Mouse (Mus musculus) spleen, adult 12 weeks (tissue): ENCODE data around the gene Oxt.

ENCODE experiments used
- DNase-seq: peaks from one replicate; pipeline ENCODE4 v3.0.0; 2022; ENCODE audit warnings: low spot score

Gene Oxt

DNA sequence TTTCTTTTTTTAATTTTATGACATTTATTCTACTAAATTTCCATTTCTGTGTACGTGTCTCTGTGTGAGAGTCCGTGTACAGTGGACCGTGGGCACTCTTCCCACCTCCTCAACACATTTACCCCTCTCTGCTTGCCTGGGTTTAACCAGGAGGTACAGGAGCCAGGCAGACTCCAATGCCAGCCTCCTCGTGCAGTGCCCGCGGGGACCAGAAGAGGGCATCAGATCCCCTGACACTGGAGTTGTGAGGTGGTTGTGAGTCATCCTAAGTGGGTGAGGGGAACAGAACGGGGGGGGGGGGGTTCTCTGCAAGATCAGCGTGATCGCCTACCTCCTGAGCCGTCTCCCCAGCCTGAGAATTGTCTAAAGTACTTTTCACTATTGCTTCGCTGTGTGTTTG lies 2.2 kb downstream of the Oxt start:
- DNase-seq: peak; percentile 48

DNA sequence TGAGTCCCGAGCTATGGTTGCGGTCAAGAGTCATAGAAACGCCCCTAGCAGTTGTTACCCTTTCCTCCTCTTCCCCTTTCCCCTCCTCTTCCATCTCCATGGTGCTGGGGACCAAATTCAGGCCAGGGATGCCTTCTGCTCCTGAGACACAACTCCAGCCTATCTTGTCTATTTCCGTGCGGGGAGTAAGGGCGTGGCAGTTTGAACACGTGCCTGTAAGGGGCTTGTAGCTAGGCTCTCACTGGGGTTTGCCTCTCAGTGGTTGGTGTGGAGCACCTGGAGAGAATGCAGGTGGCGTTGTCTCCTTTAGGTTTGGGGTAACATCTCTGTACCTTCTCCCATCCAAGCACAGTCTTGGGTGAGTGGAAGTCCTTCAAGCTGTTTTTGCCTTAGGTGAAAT lies 3.8 kb downstream of the Oxt start:
- no peak for DNase-seq

DNA sequence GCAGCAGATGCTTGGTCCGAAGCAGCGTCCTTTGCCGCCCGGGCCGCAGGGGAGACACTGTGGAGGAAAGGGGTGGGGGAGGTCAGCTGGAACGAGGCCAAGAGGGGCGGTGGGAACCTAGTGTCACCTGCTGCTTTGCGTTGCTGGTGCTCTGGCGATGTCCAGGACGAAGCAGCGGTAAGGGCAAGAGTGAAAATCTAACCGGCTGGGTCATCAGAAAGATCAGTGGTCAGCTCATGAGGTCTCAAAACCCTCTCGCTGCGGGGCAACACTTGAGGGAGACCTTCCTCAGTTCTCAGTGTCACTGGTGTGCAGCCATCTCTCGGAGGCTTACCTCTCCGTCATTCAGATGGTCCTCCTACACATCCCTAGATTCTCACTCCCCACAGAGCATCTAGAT lies 5.2 kb downstream of the Oxt start:
- DNase-seq: no peak

DNA sequence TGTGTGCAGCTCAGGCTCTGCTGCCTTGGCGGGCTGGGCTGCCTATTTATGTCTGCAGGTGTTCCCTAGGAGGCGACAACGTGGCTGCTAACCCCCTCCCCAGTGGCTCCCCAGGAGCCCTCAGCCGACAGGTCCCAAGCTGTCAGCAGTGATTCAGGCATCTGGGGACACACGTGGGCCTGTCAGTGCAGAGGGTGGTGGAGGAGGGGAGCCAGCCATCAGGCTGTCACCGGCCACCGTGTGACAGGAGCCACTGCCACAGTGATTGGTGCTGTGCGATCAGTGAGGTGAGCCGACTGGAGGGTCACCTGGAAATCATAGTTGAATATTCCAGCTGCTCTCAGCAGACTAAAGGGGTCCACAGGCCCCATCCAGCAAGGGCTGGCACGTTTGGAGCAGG lies 6.6 kb downstream of the Oxt start, which contains the start of gene Avp:
TSS of gene Avp (minus strand) at position 3 of the 400 bp plus-strand sequence.
- DNase-seq: no peak

DNA sequence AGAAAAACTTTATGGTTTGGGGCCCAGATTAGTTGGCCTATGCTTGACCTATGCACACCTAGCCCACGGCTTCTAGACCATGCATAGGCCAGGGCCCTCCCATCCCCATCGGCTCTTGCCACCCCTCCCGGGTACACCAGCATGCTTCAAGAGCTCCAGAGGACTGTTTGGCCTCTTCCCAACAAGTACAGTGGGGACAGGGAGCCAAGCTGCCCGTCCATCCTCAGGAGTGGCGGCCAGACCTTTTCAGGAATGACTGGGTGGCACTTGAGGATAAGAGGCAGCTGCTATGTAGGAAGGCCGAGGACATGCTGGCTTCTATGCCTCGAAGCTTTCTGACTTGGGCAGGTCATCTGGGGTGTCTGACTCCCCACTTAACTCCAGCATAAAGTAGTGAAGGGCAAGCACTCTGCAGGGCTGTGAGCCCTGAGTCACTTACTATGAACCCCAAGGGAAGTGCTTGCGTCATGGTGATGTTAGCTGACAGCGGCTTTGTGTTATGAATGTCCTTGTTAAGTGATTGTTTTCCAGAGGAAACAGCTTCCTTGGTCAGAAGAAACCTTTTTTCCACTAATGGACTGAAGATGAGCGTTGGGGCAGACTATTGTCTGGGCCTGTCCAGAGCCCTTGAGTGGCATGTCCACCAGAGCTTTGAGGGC lies 8.1 kb downstream of the Oxt start:
- DNase-seq: no peak

DNA sequence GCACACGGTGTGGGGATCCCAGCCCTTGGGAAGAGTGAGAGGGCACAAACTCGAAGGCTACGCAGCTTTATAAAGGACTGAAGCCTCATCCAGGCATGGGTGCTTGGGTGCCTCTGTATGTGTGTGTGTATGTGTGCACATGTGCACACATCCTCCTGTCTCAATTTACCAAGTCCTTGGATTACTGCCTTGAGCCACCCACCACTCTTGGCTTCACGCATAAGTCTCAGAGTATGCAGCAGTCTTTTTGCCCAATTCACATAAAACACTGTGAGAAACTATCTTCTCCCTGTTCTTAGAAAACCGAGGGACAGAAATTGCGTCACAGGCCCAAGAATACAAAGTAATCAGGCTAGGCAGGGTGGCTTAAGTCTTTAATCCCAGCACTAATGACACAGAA lies 10.0 kb downstream of the Oxt start:
- DNase-seq: no peak

DNA sequence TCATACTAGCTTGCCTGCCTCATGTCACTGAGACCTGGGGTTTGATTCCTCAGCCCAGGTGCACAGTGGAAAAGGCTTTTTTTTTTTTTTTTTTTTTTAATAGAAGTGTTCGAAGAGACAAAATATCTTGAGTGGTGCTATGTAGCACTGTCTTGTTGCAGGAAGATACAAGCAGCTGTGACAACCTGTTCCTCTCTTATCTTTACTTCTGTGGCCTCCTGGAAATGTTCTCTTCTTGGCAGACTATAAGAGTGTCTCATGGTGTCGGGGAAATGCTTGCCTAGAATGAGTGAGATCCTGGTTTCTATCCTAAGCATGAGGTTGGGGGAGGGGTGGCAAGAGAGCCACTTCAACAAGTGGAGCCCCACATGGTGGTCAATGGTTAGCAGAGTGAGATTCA lies 12.4 kb downstream of the Oxt start:
- DNase-seq: no peak

DNA sequence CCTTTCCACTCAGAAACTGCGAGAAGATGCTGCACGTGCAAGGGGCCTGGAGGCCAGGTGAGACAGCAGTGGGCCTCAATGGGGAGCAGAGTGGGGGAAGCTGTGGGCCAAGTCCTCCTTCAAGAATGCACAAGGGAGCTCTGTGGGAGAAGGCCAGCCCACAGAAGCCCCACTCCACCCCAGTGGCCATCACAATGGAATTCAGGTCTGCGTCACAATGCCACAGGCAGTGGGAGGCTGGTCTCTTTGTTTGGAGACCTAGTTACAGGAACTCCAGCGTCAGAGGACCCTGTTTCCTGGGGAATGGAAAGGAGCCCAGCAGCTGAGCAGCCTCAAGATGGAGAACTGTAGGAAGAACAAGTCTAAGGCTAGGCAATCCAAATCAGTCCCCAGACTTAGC lies 13.2 kb downstream of the Oxt start:
- DNase-seq: no peak

DNA sequence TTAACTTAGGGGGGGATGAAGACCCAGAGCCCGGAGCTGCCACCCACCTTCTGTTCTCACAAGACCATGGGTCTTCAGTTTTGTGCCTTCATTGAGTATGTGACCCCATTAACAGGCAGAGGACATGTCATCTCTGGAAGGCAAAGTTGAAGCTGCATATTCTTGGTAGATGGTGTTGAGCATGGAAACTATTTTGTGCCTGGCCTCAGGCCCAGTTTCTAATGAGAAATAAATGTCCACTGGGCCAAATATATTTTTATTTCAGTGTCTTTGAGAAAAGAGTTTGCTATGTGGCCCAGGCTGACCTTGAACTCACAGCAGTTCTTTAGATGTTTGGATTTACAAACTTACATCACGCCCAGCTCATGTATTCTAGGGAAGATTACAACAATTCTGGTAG lies 13.8 kb downstream of the Oxt start:
- DNase-seq: no peak

DNA sequence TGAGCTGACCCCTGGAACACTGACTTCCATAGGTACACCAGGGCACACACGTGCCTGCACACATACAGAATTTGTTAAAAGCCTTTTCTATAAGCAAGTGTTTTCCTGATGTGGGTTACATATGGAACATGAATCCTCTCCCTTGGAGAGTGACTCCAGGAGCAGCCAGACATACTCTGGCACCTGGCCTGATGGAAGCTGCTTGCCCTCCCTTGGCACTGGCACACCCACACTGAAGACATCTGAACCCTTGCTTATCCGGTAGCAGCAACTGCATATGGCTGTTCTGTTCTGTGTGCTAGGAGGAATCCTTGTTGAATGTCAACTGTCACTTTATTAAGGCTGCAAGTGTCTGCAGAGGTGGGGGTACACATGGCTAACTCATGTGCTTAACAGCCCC lies 15.0 kb downstream of the Oxt start:
- no peak for DNase-seq

DNA sequence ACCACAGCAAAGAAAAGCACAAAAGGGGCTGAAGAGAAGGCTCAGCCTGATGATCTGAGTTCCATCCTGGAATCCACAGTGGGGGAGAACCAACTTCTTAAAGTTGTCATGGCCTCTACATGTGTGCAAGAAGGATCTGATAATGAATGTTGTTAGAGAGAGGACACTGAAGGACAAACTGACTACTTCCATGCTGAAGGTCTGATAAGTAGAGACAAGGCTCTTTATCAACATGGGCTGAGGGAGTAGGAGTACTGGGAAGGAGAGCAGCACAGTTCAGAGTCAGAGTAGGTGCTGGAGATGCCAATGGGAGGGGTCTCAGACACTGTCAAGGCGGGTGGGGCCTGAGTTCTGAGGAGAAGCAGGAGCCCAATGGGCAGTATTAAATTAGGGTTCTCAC lies 19.6 kb downstream of the Oxt start:
- no peak for DNase-seq

DNA sequence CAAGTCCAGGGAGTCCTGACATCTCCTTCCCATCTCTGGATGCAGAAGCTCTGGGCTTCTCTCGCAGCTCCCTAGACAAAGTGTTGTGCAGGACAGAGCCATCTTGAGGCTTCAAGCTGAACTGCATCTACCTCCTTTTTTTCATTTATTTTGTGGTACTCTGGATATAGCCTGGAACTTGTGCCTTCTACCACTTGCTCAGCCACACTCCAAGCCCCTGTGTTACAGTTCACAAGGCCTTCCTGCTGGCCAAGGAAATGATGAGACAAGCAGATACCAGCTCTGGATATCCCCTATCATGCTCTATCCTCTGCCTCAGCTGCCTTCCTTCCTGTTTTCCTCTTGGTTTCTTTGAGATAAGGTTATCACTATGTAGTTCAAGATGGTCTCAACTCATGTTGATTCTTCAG lies 21.6 kb downstream of the Oxt start:
- no peak for DNase-seq

DNA sequence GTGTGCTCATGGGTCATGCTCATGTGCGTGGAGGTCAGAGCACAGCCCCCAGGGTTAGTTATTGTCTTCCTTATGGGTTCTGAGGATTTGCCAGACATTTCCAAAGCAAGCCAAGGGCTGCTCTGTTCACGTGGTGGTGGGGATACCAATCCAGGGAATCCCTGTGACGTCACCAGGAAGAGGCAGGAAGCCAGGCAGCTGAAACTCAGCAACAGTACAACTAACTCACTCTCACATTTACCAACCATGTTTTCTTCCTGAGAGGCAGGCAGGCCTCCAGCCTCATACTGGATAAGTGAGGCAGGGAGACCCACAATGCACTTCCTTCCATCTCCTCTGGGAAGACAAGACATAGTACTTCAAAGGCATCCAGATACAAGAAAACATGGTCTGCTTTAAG lies 22.4 kb downstream of the Oxt start:
- no peak for DNase-seq

DNA sequence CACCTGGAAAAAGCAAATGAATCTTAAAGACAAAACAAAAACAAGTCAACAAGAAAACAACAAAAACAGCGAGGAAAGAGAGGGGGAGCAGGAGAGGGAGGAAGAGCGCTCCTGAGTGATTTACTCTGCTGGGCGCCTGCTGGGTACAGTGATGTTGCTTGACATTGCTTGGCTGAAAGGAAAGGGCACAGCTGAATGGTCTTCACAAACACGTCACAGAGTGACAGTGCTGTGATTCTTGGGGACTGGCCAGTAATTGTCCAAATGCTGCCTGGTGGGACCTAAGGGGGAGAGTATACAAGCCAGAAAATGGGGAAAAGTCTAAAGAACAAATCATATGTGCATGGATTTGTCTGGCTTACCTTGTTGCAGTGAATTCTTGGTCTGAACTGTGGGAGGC lies 26.2 kb downstream of the Oxt start:
- DNase-seq: no peak

DNA sequence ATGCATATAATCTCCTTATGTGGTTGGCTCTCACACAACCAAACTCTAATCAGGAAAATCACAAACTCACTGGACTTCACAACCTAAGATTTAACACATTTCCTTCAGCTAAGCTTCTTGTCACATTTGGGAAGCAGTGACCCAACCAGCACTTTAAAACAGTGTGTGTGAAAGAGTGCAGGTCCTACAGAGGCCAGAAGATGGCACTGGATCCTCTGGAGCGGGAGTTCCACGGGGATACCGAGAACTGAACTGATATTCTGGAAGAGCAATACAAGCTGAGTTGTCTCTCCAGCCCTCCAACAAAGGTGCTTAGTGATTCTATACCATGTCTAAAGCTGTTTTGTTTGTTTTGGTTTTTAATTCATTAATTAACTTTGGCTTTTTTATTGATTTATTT lies 37.1 kb downstream of the Oxt start:
- no peak for DNase-seq

DNA sequence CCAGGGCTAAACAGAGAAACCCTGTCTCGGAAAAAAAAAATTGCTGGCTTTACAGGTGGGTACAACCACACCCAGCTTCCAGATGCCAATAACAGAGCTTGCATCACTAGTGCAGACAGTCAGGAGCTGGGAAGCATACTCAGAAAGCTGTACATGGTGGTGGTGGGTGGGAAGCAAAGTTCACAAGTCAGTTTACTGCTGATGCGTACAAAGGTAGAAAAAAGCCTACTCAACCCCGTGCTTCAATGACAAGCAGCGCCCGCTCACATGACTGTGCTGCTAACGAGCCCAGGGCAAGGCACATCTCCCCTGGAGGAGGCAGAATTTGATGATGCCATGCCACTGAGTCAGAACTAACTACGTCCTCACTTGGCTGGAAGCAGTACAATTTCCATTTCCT lies 43.0 kb downstream of the Oxt start:
- DNase-seq: no peak
